Mouse (Mus musculus): ENCODE data around the gene Kiss1r. TPM values are rescaled to one million over a fixed set of nuclear protein-coding genes. Genes with fewer than 3 reads are reported as not detected.
"Not testable (repeated sequence)": the region's sequence is repeated elsewhere in the genome, so short reads cannot be mapped to it uniquely, and the experiment has no call there.

Kiss1r gene
- polyA plus RNA-seq, 1 experiment from 2014 or later = 0.26 TPM

DNA sequence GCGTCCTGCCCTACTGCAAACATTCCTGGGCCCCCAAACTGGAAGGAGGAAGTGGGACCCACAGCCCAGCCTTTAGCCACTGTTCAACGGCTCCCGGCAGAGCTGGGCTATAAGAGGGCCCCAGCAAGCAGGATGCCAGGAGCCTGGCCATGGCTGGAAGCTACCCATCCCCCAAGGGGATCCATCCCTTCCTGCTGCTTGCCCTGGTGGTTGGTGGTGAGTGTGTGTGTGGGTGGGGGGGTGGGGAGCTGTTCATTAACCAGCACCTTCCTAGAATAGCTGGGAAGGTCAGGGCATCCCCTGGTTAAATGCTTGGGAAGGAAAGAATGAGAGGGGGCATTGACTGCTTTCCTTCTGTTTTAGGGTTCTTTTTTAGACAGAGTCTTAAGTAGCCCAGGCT is 37.2 kb upstream of the Kiss1r start:
- Histone ChIP-seq H3K4me3 (ENCODE audit: low read depth, low read length) (no peak overlapping the region), H3K9me3 (ENCODE audit: control insufficient read depth, low read length) (no peaks in the 10 kb centered on the region), H3K4me1 (replicated peaks; ENCODE audit: control insufficient read depth, insufficient read depth, low read length) (peaks cover 2% of the 10 kb centered on the region; the same call in 1 of the 2 replicates), H3K27me3 (ENCODE audit: control insufficient read depth, insufficient read depth, low read length) (peaks cover 14% of the 10 kb centered on the region), H3K36me3 (ENCODE audit: control insufficient read depth, insufficient read depth, low read length) (no peaks in the 10 kb centered on the region), H3K4me2 (replicated peaks; ENCODE audit: low read depth, low read length) (no peak overlapping the region), H3K27ac (ENCODE audit: low read depth, low read length) (no peak overlapping the region), H3K9ac (ENCODE audit: low read depth, low read length) (no peak overlapping the region)
- DNase-seq (ENCODE audit: low spot score) = no peak
- no peak for ATAC-seq (ENCODE audit: low FRiP score)
- WGBS = 53% methylated on average over 3 of the region's 3 CpGs

DNA sequence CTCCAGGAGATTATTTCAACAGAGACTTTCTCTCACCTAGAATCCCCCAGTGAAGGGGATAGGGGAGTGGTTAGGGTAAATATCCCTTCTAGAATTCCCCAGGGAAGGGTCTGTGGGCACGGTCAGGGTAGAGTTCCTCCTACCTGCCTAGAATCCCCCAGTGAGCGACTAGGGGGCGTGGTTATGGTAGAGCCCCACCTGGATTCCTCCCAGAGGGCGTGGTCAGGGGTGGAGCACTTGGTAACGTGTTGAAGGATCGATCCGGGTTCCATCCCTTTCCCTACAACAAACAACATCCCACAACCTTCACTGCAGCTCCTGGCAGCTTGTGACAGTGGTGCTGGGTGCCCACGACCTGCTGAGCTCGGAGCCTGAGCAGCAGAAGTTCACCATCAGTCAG is 36.0 kb upstream of the Kiss1r start:
- no peak for DNase-seq (ENCODE audit: low spot score)
- Histone ChIP-seq H3K4me1 (replicated peaks; ENCODE audit: control insufficient read depth, insufficient read depth, low read length) (0 out of 2 replicates have a peak, but pooled peaks cover 2% of the 10 kb centered on the region), H3K9ac (ENCODE audit: low read depth, low read length) (no peak overlapping the region), H3K36me3 (ENCODE audit: control insufficient read depth, insufficient read depth, low read length) (no peaks in the 10 kb centered on the region), H3K4me3 (ENCODE audit: low read depth, low read length) (no peak overlapping the region), H3K27me3 (ENCODE audit: control insufficient read depth, insufficient read depth, low read length) (peaks cover 14% of the 10 kb centered on the region), H3K27ac (ENCODE audit: low read depth, low read length) (no peak overlapping the region), H3K9me3 (ENCODE audit: control insufficient read depth, low read length) (no peaks in the 10 kb centered on the region), H3K4me2 (replicated peaks; ENCODE audit: low read depth, low read length) (no peak overlapping the region)
- 21% methylated on average over 9 of the region's 9 CpGs for WGBS
- ATAC-seq (ENCODE audit: low FRiP score) = no peak

DNA sequence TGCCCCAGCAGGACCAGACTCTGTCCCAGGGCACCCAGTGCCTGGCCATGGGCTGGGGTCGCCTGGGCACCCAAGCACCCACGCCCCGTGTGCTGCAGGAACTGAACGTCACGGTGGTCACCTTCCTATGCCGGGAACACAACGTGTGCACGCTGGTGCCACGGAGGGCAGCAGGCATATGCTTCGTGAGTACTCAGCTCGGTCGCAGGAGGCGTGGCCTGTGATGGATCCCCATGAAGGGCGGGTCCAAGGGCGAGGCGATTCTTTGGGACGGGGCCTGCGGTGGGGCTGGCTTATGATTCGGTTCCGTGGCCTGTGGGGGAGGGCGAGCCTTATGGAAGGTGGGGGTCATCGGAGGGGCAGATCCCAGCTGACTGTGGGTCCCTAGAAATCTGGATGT is 34.8 kb upstream of the Kiss1r start:
- H3K4me3 ChIP-seq (ENCODE audit: low read depth, low read length) = peak overlapping the region; percentile 6; the same call in 1 of the 2 replicates

DNA sequence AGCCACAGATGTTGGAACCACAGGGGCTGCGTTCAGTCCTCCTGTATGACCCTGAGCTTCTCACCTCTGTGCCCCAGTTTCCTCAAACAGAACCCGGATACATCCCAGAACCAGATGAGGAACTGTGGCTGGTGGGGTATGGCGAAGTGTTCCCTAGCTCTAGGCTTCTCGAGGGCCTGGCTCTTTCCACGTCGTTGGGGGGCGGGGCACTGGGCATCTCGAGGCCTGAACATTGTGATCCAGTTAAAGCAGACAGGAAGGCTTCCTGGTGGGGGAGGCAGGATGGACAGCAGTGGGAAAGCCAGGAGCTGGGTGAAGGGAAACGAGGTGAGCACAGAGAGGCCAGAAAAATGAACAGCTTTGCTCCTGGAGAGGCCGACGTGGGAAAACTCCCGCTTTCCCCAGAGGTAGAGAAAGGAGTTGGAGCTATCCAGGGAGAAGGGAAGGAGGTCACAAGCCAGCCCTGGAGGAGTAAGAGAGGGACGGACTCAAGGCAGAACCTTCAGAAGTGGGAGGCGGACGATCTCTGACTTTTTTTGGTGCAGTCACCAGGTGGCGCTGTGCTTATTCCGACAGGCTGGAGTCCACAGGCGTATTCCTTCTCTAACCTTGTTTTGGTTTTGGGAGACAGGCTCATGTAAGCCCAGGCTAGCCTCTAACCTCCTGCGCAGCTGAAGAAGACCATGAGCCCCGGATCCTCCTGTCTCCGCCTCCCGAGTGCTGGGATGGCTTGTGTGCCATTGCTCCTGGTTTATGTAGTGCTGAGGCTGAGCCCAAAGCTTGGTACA is 33.3 kb upstream of the Kiss1r start:
- H3K9ac ChIP-seq (ENCODE audit: low read depth, low read length) = 0 out of 2 replicates have a peak overlapping the region, but pooled peaks have one; percentile 11
- peaks cover 14% of the 10 kb centered on the region for H3K27me3 ChIP-seq (ENCODE audit: control insufficient read depth, insufficient read depth, low read length)
- H3K36me3 ChIP-seq (ENCODE audit: control insufficient read depth, insufficient read depth, low read length) = no peaks in the 10 kb centered on the region
- no peak overlapping the region for H3K27ac ChIP-seq (ENCODE audit: low read depth, low read length)
- 15% methylated on average over 22 of the region's 22 CpGs for WGBS
- no peak overlapping the region for H3K4me2 ChIP-seq (replicated peaks; ENCODE audit: low read depth, low read length)
- ATAC-seq (ENCODE audit: low FRiP score) (0 out of 2 replicates have a peak, but pooled peaks have one; percentile 18), DNase-seq (ENCODE audit: low spot score) (peak; percentile 89)
- no peak overlapping the region for H3K4me3 ChIP-seq (ENCODE audit: low read depth, low read length)
- no peaks in the 10 kb centered on the region for H3K9me3 ChIP-seq (ENCODE audit: control insufficient read depth, low read length)
- 0 out of 2 replicates have a peak, but pooled peaks cover 2% of the 10 kb centered on the region for H3K4me1 ChIP-seq (replicated peaks; ENCODE audit: control insufficient read depth, insufficient read depth, low read length)

More for the DNA sequence above, 34.8 kb upstream of the Kiss1r start:
- H3K4me1 ChIP-seq (replicated peaks; ENCODE audit: control insufficient read depth, insufficient read depth, low read length) = 0 out of 2 replicates have a peak, but pooled peaks cover 2% of the 10 kb centered on the region
- H3K4me2 ChIP-seq (replicated peaks; ENCODE audit: low read depth, low read length) = peak overlapping the region; percentile 11; the same call in 1 of the 2 replicates
- H3K27me3 ChIP-seq (ENCODE audit: control insufficient read depth, insufficient read depth, low read length) = peaks cover 14% of the 10 kb centered on the region
- no peaks in the 10 kb centered on the region for H3K36me3 ChIP-seq (ENCODE audit: control insufficient read depth, insufficient read depth, low read length)
- H3K9me3 ChIP-seq (ENCODE audit: control insufficient read depth, low read length) = no peaks in the 10 kb centered on the region
- no peak for ATAC-seq (ENCODE audit: low FRiP score)
- H3K27ac ChIP-seq (ENCODE audit: low read depth, low read length) = no peak overlapping the region
- no peak overlapping the region for H3K9ac ChIP-seq (ENCODE audit: low read depth, low read length)
- 7% methylated on average over 22 of the region's 22 CpGs for WGBS
- DNase-seq (ENCODE audit: low spot score) = peak; percentile 34

DNA sequence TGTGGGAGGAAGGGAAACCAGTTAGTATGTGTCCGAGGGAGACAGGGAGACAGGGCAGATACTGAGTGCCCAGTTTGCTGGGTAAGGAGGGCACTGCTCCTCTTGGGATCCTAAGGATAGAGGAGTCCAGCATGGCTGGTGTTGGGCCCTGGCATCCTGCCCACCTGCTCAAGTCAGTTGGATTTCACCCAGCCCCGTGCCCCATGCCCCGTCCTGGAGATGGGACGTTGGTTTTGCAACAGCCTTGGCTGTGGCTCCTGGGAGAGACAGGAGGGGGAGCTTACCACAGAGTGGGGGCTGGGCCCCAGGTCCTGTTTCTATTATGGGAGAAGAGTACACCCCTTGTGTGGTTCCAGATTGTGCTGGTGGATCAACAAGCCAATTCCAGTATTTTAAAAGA is 32.3 kb upstream of the Kiss1r start:
- ATAC-seq (ENCODE audit: low FRiP score) (no peak), DNase-seq (ENCODE audit: low spot score) (no peak)
- WGBS = 73% methylated on average over 4 of the region's 4 CpGs
- no peak overlapping the region for H3K4me2 ChIP-seq (replicated peaks; ENCODE audit: low read depth, low read length)
- H3K9ac ChIP-seq (ENCODE audit: low read depth, low read length) = peak overlapping the region; percentile 11; the same call in 1 of the 2 replicates
- 0 out of 2 replicates have a peak, but pooled peaks cover 2% of the 10 kb centered on the region for H3K4me1 ChIP-seq (replicated peaks; ENCODE audit: control insufficient read depth, insufficient read depth, low read length)
- no peaks in the 10 kb centered on the region for H3K9me3 ChIP-seq (ENCODE audit: control insufficient read depth, low read length)
- no peak overlapping the region for H3K4me3 ChIP-seq (ENCODE audit: low read depth, low read length)
- no peak overlapping the region for H3K27ac ChIP-seq (ENCODE audit: low read depth, low read length)
- H3K27me3 ChIP-seq (ENCODE audit: control insufficient read depth, insufficient read depth, low read length) = peaks cover 14% of the 10 kb centered on the region
- no peaks in the 10 kb centered on the region for H3K36me3 ChIP-seq (ENCODE audit: control insufficient read depth, insufficient read depth, low read length)

DNA sequence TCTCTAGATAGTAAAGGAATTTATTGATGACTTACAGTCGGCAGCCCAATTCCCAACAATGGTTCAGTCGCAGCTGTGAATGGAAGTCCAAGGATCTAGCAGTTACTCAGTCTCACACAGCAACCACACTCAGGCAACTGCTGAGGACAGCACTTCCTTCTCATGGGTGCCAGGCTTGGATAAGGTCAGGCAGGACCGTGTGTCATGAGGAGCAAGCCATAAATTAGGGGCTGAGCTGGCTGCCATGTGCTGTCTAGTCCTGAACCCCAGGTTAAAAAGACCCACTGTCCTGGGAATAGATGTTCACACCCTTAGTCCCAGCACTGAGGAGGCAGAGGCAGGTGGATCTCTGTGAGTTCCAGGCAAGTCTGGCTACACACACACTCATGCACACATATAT is 31.8 kb upstream of the Kiss1r start:
- DNase-seq (ENCODE audit: low spot score); H3K4me2 ChIP-seq (replicated peaks; ENCODE audit: low read depth, low read length); H3K36me3 ChIP-seq (ENCODE audit: control insufficient read depth, insufficient read depth, low read length); ATAC-seq (ENCODE audit: low FRiP score); H3K9ac ChIP-seq (ENCODE audit: low read depth, low read length); H3K9me3 ChIP-seq (ENCODE audit: control insufficient read depth, low read length); H3K27ac ChIP-seq (ENCODE audit: low read depth, low read length); H3K4me3 ChIP-seq (ENCODE audit: low read depth, low read length); H3K4me1 ChIP-seq (replicated peaks; ENCODE audit: control insufficient read depth, insufficient read depth, low read length): not testable (repeated sequence)
- WGBS = 74% methylated on average over 2 of the region's 3 CpGs
- H3K27me3 ChIP-seq (ENCODE audit: control insufficient read depth, insufficient read depth, low read length) = peaks cover 14% of the 10 kb centered on the region

DNA sequence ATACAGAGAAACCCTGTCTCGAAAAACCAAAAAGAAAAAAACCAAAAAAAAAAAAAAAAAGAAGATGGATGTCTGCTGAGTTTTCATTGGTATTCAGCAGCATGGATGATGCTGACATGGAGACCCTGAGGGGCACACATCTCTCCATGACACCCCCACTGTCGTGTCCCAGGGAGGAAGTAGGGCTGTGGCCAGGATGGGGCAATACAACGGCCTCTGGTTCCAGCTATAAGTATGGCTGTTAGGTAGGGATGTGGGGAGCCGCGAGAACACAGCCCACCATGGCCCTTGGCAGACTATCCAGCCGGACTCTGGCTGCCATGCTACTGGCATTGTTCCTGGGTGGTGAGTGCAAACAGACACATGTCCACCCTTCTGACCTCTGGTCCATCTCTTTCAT is 30.7 kb upstream of the Kiss1r start, which contains the start of gene Elane:
Gene Elane (plus strand): TSS at position 194 of the 400 bp plus-strand sequence.
- Histone ChIP-seq H3K9ac (ENCODE audit: low read depth, low read length) (no peak within 1 kb of the TSS), H3K9me3 (ENCODE audit: control insufficient read depth, low read length) (no peaks in the 10 kb centered on the region), H3K27me3 (ENCODE audit: control insufficient read depth, insufficient read depth, low read length) (peaks cover 14% of the 10 kb centered on the region), H3K36me3 (ENCODE audit: control insufficient read depth, insufficient read depth, low read length) (no peaks in the 10 kb centered on the region), H3K4me1 (replicated peaks; ENCODE audit: control insufficient read depth, insufficient read depth, low read length) (0 out of 2 replicates have a peak, but pooled peaks cover 2% of the 10 kb centered on the region), H3K27ac (ENCODE audit: low read depth, low read length) (no peak within 1 kb of the TSS), H3K4me2 (replicated peaks; ENCODE audit: low read depth, low read length) (no peak within 1 kb of the TSS), H3K4me3 (ENCODE audit: low read depth, low read length) (no peak within 1 kb of the TSS)
- WGBS = 85% methylated on average over 6 of the region's 6 CpGs
- no peak for DNase-seq (ENCODE audit: low spot score)
- ATAC-seq (ENCODE audit: low FRiP score) = no peak

DNA sequence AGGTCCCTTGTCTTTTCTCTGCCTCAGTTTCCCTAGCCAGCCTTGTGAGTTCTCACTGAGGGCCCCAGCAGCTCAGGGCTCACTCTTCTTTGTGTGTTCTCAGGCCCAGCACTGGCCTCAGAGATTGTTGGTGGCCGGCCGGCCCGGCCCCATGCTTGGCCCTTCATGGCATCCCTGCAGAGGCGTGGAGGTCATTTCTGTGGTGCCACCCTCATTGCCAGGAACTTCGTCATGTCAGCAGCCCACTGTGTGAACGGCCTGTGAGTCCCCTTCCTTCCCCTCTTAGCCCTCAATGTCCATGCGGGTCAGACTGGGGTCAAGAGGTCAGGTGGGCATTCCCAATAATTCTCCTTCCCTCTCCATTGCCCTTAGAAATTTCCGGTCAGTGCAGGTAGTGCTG is 30.2 kb upstream of the Kiss1r start:
- H3K27ac ChIP-seq (ENCODE audit: low read depth, low read length) = no peak overlapping the region
- no peak for ATAC-seq (ENCODE audit: low FRiP score)

DNA sequence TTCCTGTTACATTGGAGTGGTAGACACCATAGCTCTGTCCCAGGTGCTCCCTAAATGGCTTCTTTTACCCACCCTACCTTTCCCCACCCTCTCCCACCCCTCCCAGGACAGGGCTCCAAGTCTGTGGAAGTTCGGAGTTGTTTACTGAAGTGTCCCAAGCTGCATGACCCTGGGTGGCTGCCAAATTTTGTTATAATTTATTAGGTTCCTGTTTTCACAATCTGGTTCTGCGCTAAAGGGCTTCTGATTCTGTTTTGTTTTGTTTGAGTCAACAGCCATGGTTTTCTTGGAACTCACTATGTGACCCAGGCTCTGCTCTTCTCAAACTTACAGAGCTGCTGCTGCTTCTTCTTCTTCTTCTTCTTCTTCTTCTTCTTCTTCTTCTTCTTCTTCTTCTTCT is 27.4 kb upstream of the Kiss1r start:
- no peak overlapping the region for H3K4me3 ChIP-seq (ENCODE audit: low read depth, low read length)
- H3K27ac ChIP-seq (ENCODE audit: low read depth, low read length) = no peak overlapping the region
- no peaks in the 10 kb centered on the region for H3K36me3 ChIP-seq (ENCODE audit: control insufficient read depth, insufficient read depth, low read length)
- no peak overlapping the region for H3K9ac ChIP-seq (ENCODE audit: low read depth, low read length)
- no peak overlapping the region for H3K4me2 ChIP-seq (replicated peaks; ENCODE audit: low read depth, low read length)
- WGBS = 92% methylated on average over 2 of the region's 2 CpGs
- H3K9me3 ChIP-seq (ENCODE audit: control insufficient read depth, low read length) = no peaks in the 10 kb centered on the region
- no peaks in the 10 kb centered on the region for H3K4me1 ChIP-seq (replicated peaks; ENCODE audit: control insufficient read depth, insufficient read depth, low read length)
- H3K27me3 ChIP-seq (ENCODE audit: control insufficient read depth, insufficient read depth, low read length) = no peaks in the 10 kb centered on the region
- no peak for ATAC-seq (ENCODE audit: low FRiP score)
- no peak for DNase-seq (ENCODE audit: low spot score)

More for the DNA sequence above, 30.2 kb upstream of the Kiss1r start:
- no peak overlapping the region for H3K4me2 ChIP-seq (replicated peaks; ENCODE audit: low read depth, low read length)
- H3K4me1 ChIP-seq (replicated peaks; ENCODE audit: control insufficient read depth, insufficient read depth, low read length) = 0 out of 2 replicates have a peak, but pooled peaks cover 2% of the 10 kb centered on the region
- WGBS = 83% methylated on average over 8 of the region's 8 CpGs
- no peak for DNase-seq (ENCODE audit: low spot score)
- H3K27me3 ChIP-seq (ENCODE audit: control insufficient read depth, insufficient read depth, low read length) = peaks cover 12% of the 10 kb centered on the region
- H3K9me3 ChIP-seq (ENCODE audit: control insufficient read depth, low read length) = no peaks in the 10 kb centered on the region
- no peak overlapping the region for H3K4me3 ChIP-seq (ENCODE audit: low read depth, low read length)
- no peak overlapping the region for H3K9ac ChIP-seq (ENCODE audit: low read depth, low read length)
- H3K36me3 ChIP-seq (ENCODE audit: control insufficient read depth, insufficient read depth, low read length) = no peaks in the 10 kb centered on the region
